Mouse (Mus musculus): ENCODE results near the gene Tmc7. TPM values are rescaled to one million over a fixed set of nuclear protein-coding genes. Genes with fewer than 3 reads are reported as not detected.

The Tmc7 gene
- total RNA-seq, 2 experiments from 2014 or later: 7.3 to 10.6 TPM

DNA sequence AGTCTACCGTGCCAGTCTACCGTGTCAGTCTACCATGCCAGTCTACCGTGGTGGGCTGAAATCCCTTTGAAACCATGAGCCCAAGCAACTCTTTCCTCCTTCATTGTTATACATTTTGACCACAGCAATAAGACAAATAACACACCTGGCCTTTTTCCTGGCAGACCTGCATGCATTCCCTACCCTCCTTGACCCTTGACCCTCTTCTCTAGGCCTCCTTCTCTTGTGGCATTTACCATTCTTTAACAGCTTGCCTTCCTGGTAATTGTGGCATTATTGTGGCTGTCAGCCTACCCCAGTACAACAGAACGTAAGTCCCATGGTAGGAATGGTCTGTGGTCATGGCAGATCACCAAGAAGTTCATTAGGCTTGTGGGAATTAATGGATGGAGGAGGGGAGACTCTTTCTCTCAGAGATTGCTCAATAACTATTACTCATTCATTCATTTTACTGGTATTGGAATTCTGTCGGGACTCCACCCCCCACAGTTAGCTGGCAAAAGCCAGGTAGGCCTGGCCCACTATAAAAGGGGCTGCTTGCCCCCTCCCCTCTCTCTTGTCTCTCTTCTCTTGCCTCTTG, 6.3 kb upstream of the Tmc7 start:
- DNase-seq: no peak

DNA sequence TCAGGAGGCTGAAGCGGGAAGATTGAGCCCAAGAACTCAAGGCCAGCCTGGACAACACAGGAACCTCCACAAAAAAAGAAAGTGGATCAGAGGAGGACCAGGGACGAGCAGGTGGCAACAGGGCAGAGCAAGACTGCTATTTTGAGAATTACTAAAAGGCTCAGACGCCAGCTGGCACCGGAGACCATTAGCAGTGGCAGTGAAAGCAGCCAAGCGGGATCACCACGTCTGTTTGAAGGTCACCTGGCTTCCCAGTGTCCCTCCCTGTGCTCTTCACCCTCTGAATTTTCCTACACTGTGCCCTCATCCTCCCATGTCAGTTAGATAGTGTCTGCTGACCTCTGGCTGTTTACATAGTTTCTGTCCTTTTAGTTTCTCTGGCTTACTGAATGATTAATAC, 1.3 kb upstream of the Tmc7 start:
- peak; percentile 80 for DNase-seq

DNA sequence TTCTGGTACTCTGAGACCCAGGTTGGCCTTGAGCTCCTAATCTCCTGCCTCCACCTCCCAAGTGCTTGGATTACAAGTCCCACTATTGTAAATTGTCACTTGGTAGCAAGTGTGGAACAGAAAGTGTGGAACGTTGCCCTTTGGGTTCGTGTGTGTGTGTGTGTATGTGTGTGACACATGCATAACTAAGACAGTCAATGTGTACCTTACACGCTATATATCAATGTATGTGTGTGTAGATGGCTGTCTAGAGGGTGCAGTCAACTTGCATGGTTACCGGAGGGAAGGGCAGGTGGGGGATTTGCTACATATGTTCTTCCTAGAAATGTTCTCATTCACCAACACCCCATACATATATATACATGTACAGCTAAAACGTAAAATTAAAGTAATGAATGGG, 390 bp upstream of the Tmc7 start:
- no peak for DNase-seq

DNA sequence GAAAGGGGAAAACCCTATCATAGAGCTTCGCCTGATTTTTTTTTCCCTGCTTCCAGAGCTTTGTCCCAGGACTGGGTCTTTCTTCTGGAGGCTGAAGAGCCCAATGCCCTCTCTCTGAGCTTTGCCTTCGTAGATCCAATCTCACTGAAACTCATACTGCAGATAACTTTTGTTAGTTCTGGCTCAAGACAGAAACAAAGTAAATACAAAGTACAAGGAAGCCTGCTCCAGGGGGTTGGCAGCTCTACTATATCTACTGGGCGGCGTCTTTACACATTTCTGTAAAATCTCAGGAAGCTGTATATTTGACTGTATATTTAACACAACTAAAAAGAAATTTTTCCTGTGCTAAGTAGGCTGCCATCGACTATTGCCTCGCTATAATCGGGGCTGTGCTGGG, 715 bp downstream of the Tmc7 start:
- DNase-seq: no peak

DNA sequence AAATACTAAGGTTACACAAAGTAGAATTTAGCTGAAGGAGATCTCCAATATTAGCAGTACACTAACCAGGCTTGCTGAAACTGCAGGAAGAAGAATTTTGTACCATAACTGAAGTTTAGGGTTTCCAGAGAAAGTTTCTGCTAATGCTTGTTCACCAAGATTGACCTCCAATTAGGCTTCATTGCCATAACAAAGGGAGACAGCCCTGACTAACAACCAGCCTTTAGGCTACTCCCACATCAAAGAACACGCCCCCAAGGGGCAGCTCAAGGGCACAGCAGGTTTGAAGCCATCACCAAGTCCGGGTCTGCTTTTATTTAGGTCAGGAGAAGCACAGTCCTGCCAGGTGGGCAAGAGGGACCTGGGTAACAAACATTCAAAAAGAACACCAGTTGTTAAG, 4.6 kb downstream of the Tmc7 start:
- no peak for DNase-seq

DNA sequence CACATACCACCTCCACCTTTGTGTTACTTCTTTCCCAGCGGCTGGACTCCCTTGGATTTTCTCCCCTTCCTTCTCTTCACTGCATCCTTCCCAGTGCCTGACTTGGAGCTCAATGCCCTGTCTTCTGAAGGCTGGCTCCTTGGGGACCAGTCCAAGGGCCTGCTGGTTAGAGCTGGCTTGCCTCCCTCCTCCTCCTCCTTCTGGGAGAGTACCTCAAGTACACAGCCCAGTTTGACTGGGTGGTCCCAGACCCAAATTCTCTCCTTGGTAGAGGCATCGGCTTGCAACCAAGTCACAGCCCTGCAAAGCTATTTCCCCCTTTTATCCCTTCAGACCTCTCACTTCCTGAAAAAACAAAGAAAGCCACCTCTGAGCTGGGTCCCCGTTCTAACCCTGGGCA, 6.3 kb downstream of the Tmc7 start:
- DNase-seq: no peak

DNA sequence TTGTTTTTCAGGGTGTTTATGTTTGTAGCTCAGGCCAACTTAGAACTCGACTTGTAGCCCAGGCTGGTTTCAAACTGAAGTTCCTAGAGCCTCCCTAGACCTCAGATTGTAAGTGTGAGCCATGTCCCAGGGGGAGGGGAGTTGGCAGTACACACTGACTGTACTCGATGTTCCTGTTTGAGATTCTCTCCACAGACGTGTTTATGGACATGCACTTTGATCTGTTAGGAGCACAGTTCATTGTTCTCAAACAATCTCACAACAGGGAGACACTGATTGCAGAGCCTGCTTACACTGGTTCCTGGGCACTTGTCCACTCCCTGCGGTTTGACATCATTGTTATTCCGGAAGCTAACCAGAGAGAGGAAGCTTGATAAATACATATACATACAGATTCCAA, 12.5 kb downstream of the Tmc7 start:
- no peak for DNase-seq

DNA sequence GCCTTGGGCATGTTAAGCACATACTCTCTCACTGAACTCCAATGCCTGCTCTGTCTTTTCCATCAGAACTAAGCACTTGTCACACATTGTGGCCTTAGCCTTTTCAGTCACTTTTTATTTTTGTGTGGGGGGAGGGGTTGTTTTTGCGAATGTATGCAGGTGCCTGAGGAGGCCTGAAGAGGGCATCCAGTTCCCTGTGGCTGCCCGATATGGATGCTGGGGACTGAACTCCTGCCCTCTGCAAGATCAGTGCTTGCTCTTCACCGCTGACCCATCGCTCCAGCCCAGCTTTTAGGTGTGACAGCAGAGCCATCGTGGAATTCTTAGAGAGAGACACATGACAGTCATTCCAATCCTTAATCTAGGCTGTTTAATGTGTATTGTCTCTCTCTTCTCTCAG, 13.2 kb downstream of the Tmc7 start:
- DNase-seq: no peak

DNA sequence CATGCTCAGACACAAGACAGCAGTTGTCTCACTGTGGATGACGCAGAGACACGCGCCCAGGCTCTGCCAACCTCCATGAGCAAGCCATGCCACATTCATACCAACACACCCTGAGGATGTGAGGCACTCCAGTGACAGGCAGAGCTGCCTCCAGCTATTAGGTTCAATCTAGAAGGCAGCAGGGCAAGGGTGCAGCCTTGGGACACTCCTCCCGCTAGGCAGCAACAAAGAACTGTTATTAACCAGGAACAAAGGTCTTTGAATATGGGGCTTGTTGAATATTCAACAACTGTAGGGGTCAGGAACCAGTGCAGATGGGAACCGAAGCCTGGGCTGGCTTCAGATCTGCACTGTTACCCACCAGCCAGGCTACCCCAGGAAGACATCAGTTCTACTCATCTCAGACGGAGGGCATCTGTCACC, 15.4 kb downstream of the Tmc7 start:
- DNase-seq: no peak

DNA sequence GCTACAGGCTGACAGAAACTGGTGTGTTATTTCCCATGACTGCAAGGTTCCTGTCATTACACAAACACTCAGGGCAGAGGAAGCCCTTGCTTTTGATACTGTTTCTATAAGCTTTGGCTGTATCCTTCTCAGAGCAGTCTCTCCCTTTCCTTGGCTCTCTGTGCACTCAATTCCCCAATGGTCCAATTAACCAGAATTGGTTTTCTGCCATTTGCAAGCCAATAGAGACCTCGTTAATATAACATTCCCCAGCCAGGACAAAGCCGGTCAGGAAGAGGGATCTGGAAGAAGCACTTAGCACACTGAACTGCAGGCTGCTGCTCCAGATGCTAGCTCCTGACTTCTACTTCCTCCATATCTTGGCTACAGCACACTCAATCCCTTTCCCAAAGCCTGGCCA, 30.2 kb downstream of the Tmc7 start:
- DNase-seq: no peak

DNA sequence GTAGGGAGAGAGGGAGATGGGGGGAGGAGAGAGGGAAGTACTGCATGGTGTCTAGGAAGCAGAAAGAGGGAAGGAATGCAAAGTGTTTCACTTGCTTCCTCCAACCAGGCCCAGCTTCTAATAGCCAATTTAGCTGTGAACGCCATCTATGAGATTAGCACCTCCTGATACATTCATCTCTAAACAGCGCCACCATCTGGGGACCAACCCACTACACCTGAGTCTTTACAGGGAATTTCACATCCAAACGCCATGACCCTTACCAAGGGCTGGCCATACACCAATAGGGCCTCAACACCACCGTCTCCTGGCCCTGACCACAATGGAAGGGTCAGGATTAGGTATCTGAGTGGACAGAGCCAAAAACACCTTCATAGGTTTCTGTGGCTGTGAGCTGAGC, 30.7 kb downstream of the Tmc7 start:
- DNase-seq: no peak

DNA sequence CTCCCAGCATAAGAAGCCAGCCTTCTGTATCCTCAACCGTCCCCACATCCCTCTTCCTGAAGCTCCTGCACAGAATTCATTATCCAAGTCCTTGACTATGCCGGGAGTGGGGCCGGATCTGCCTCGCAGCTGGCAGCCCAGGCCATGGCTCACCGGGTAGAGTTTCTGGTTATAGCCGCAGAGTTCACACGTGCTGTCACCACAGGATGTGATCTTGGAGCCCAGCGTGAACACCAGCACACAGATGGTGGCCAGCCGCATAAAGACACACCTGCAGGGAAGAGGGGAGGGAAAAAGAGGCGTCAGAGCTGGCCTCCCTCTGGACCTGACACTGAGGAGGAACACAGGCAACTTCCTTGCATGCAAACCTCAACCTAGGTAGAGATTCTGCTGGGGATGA, 37.1 kb downstream of the Tmc7 start:
- DNase-seq: no peak

DNA sequence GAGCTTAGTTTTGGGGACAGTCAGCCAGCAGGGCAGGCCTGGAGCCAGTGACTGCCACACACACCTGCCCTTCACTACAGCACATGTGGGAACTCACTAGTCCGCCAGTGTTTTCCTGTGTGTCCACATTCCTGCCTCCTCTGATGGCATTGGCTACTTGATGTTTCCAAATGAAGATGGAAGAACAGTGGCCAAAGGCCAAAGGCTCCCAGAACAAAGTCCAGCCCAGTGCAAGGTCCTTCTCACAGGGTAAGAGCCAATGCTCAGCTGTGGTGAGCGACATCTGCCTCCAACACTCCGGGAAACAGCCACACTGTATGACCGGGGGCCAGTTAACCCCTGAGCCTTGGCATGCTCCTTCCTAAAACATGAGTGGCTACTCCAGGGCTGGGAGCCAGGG, 40.4 kb downstream of the Tmc7 start:
- DNase-seq: no peak

DNA sequence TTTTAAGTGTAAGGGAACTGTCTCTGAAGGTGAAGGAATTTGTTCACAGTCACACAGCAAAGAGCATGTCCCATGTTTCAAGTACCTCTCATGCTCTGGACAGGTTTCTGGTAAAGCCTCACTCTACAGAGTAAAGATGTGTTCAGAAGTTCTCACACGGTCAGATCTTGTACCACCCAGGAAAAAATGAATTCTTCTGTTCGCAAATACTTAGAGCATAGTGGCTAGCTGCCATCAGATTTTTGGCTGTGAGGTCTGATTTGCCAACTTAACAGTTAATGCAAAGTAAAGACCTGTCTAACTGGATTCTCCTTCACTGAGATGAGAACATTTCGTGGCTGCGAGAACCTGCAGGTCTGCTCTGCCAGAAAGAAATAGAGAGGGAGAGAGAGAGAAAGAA, 49.5 kb downstream of the Tmc7 start:
- no peak for DNase-seq

DNA sequence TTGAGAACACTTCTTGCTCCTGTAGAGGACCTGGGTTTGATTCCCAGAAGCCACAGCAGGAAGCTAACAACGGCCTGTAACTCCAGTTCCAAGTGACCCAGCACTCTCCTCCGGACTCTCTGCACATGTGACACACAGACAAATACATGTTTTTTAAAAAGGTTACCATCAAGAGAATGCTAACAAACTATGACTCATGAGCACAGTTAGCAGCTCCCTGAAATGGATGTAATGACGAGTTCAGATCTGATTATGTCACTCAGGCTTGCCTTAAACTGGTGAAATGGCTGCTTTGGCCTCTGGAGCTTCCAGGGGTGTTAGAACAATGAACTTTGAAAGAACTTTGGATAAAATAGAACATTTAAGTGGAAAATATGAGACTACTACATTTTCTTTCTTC, 50.2 kb downstream of the Tmc7 start:
- no peak for DNase-seq

DNA sequence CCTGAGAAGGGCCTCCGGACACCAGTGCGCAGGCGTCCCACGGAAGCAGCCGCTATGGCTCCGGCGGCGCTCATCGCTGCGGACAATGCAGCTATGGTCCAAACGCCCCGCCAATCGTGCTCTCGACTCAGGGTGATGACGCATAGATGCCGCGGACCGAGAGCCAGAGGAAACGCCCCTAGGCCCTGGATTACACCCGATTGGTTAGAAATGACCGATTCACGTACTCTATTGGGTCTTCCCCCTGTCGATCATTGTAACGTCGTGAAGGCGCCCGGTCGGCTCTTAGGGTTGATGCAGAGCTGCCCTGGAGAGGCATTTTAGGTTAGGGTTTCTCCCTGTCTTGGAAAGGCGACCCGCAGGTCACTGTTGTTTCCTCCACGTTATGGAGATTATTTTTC, 51.4 kb downstream of the Tmc7 start, which contains the start of gene Coq7:
TSS of gene Coq7 (minus strand) at position 179 of the 401 bp plus-strand sequence.
- peak; percentile 92 for DNase-seq

DNA sequence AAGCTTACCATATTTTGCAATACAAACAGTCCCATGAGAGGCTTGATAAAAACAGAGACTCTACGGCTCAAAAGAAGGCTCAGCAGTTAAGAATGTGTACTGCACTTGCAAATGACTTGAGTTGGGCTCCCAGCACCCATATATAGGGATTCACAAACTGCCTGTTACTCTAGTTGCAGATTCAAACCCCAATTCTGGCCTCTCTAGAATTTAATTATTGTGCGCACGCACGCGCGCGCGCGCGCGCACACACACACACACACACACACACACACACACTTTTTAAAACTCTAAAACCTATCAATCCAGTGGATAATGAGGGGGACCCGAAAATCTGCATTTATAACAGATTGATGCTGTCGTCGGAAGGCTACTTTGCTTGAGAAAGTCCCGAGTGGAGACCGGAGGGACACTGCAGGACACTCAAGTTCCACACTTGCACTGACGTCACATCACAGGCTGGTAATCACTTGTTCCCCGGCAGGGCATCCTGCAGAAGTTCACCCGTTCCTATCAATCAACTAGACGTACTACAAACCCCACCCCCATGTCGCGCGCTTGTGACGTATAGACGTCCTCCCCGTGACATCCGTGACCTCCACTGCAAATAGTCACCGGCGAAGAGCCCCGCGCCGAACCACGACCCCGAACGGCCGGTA, 51.9 kb downstream of the Tmc7 start:
- peak; percentile 93 for DNase-seq

DNA sequence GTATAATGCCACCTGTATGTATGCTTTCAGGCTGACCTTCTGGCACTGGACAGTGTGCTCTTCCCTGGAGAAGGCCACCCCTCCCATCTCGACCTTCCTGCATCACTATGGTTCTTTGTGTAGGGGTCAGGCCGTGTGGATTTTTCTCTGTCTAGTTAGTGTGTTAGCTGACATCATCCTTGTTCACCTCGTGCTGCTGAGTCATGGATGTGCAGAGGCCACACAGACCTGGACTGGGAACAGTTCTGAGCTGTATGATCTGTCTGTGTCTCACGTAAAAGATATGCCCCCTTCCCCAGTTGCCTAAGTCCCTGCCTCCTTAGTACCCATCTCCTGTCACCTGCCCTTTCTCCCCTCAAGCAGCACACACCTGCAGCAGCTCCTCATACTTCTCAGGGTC, 57.6 kb downstream of the Tmc7 start:
- DNase-seq: no peak

DNA sequence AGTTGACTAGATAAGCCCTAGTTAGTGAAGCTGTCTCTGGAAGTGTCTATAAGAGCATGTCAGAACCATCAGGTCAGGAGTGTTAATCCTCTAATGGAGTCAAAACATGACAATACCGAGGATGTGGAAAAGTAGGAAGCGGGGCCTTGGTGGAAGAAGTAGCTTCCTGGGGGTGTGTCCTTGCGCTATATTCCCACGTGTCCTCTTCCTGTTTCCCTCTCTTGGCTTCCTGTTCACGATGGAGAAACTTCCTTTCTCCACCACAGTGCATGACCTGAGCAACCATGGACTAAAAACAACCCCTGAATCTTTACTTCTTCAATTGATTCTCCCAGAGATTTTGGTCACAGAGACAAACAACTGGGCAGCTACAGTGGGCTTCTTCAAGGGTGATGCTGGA, 62.5 kb downstream of the Tmc7 start:
- DNase-seq: no peak

DNA sequence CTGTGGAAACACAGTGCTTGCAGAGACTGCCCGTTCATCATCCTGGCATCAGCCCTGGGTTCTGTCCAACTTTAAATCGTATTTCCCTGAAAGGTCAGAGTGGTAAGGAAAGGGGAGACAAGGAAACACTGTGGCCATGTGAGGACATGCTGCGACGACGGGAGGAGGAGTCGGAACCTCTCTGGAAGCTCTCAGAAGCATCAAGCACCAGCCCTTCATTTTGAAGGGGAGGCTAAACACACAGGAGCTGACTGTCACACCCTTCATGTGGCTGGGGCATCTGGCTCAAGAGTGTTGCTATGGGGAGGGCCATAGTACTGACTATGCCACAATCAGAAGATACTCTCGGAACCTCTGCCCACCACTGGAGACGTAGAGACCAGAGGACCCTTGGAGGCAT, 64.9 kb downstream of the Tmc7 start:
- no peak for DNase-seq

DNA sequence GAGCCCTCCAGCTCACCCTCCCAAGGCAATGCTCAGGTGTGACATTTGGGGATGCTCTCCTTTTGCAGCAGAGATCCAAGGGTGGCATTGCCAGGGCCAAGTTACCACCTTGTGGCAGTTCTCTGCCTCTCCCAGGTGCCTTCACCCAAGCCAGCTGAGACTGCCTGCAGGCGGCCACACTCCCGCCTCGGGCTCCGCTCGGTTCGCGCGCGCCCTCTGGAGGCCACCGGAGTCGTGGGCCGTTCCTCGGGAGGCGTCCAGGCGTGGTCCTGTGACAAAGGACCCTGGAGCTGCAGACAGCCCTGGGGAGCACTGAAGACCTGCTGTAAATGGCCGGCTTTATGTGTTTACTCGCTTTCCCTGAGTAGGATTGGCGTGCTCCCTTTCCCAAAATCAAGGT, 65.8 kb downstream of the Tmc7 start:
- DNase-seq: peak; percentile 49

DNA sequence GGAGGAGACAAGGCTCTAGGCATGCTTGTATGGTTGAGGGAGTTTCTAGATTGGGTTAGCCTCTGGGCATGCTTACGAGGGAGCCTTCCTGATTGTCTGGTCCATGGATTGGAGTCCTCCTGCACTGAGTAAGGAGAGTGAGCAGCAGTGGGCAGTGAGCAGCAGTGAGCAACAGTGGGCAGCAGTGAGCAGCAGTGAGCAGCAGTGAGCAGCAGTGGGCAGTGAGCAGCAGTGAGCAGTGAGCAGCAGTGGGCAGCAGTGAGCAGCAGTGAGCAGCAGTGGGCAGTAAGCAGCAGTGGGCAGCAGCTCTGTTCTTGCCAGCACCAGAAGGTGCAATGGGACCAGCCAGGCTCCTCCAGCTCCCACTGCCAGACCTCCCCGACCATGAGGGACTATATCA, 66.7 kb downstream of the Tmc7 start:
- DNase-seq: no peak

DNA sequence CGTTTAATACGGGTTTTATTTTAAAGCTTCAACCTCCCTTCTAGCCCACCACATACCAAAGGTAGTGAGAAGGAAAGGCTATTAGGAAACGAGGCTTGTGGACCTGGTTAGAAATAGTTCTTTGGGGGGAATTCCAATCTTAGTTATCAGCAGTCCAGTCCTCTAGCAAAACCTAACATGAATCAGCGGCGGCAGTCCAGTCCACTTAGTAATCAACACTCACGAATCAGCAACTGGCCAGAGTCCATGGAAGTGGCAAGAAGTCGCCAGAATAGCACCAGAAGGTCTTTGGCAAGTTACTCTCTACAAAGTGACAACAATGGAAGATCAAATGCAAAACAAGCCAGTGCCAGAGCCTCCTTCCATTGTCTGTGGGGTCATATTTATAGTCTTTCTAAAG, 76.0 kb downstream of the Tmc7 start:
- DNase-seq: no peak

DNA sequence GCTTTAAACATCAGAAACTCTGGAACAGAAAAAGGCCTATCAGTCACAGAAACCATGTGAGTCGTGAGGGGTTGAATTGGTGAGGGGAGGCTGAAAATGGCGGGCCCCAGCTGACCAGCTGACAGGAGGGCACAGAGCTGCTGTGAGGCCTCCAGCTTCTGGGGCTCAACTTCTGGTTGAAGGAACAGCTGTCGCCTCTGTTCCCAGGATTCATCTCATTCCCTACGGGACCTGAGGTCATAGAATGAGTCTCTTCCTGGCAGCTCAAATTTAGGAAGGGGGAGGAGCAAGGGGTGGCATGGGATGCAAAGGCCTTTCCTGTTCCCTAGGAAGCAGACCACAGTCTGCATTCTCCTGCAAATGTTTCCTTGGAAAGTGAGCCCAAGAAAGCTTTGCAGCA, 80.7 kb downstream of the Tmc7 start:
- no peak for DNase-seq

DNA sequence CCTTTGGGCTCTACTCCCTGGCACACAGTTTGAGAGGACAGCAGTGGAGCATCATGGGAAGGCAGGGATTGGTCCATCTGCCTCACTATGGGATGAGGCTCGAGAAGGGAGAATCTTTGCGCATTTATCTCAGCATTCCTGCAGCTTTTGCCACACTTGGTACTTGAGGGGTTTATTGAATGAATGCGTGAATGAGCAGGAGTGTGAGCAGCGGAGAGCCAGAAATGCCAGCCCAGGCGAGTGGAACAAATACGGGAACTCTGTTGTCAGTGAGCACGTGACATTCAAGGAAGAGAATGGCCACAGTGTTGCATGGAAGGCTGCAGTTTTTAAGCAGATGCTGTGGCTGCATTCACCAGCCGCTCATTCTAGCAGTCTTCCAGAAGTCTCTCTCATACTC, 82.2 kb downstream of the Tmc7 start:
- no peak for DNase-seq
